Mouse (Mus musculus) monocyte, adult 2 months (primary cell): ENCODE measurements around the gene Man2a1.

ENCODE experiments used
- DNase-seq, 2 experiments: peaks; one replicate each; pipeline ENCODE4 v3.0.0; 2022; ENCODE audit warnings: low spot score in 2 of 2, low read depth in 1 of 2

The Man2a1 gene

GRCm38 (mm10) chr17:64600372-64601090 lies at the start of gene Man2a1:
TSS of gene Man2a1 (plus strand) at chr17:64600736.
- peak; percentile 40 to 69 for DNase-seq

- no peak for DNase-seq
Measured at GRCm38 (mm10) chr17:64553358-64553757, 47.2 kb upstream of the Man2a1 start.

- no peak for DNase-seq
Measured at GRCm38 (mm10) chr17:64554901-64555300, 45.6 kb upstream of the Man2a1 start.

GRCm38 (mm10) chr17:64556661-64557445 lies 43.7 kb upstream of the Man2a1 start:
- no peak for DNase-seq

GRCm38 (mm10) chr17:64558994-64559540 lies 41.5 kb upstream of the Man2a1 start:
- no peak for DNase-seq

GRCm38 (mm10) chr17:64566435-64566834 lies 34.1 kb upstream of the Man2a1 start:
- no peak for DNase-seq

GRCm38 (mm10) chr17:64567546-64567945 lies 33.0 kb upstream of the Man2a1 start:
- no peak for DNase-seq

- DNase-seq = no peak
Measured at GRCm38 (mm10) chr17:64573981-64574380, 26.6 kb upstream of the Man2a1 start.

- peak in 1 of 2 experiments; percentile 18 for DNase-seq
Measured at GRCm38 (mm10) chr17:64575240-64575639, 25.3 kb upstream of the Man2a1 start.

- no peak for DNase-seq
Measured at GRCm38 (mm10) chr17:64577485-64577884, 23.1 kb upstream of the Man2a1 start.

GRCm38 (mm10) chr17:64578346-64578745 lies 22.2 kb upstream of the Man2a1 start:
- DNase-seq = no peak

- no peak for DNase-seq
Measured at GRCm38 (mm10) chr17:64579696-64580095, 20.8 kb upstream of the Man2a1 start.

GRCm38 (mm10) chr17:64581133-64581532 lies 19.4 kb upstream of the Man2a1 start:
- no peak for DNase-seq

GRCm38 (mm10) chr17:64581962-64582361 lies 18.6 kb upstream of the Man2a1 start:
- no peak for DNase-seq

GRCm38 (mm10) chr17:64590483-64590882 lies 10.1 kb upstream of the Man2a1 start:
- DNase-seq = no peak

GRCm38 (mm10) chr17:64591366-64591765 lies 9.2 kb upstream of the Man2a1 start:
- no peak for DNase-seq

- no peak for DNase-seq
Measured at GRCm38 (mm10) chr17:64592355-64592754, 8.2 kb upstream of the Man2a1 start.

GRCm38 (mm10) chr17:64592788-64593187 lies 7.7 kb upstream of the Man2a1 start:
- DNase-seq = no peak

GRCm38 (mm10) chr17:64597770-64598169 lies 2.8 kb upstream of the Man2a1 start:
- DNase-seq = no peak

- DNase-seq = no peak
Measured at GRCm38 (mm10) chr17:64599916-64600315, 620 bp upstream of the Man2a1 start.

GRCm38 (mm10) chr17:64601091-64601750 lies 685 bp downstream of the Man2a1 start:
- peak in 1 of 2 experiments; percentile 23 for DNase-seq
